Comparison of ENCODE assay signal across 26 mouse cellular contexts in the genomic region with DNA sequence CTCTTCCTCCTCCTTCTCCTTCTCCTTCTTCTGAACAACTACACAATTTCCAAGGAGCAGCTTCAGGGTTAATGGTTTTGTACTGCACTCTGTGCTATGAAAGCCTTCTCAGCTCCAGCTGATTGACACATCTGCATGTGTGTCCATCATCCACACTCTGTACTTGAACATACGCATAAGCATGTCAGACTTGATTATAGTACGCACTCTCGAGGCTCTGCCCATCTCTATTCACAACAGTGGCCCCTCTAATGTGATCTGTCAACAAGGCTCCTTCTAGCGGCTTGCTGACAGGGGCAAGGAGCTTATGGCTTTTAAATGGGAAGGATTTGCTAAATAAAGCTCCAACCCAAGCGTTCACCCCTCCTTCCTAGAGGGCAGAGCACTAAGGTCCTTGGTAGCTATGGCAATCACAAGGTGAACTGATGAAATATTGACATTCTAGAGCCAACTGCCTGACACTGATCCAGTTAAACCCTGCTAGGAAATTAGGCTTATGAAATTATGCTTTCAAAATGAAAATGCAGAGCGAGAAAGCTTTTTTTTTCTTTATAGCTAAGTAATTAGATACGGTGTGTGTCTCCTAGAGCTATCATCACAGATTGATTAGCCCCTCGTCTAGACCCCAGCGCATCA. TPM values are rescaled to one million over a fixed set of nuclear protein-coding genes. Genes with fewer than 3 reads are reported as not detected.
DNase-seq lines count a peak whose midpoint lies in the region; ATAC-seq lines count a peak whose summit lies in the region.
"Had no signal": no experiment of that assay in that cellular context is flagged by ENCODE, and none has a peak within 500 bp of the region (broad histone marks: within the 10 kb centered on the region; RNA-seq: fewer than 3 reads in every experiment).

No protein-coding gene starts in this region.

- peak; percentile 47 for DNase-seq in adrenal gland, adult 2 months
- no peak for DNase-seq in adrenal gland, postnatal 25 days
- DNase-seq in adrenal gland, postnatal 14 days: peak; percentile 31
- peak; percentile 27 for DNase-seq in retina, embryonic 14.5 days (ENCODE audit: low spot score)
- DNase-seq in spleen, postnatal 10 days (ENCODE audit: low spot score in 2 of 2): no peak
- DNase-seq in ovary, postnatal 14 days (ENCODE audit: low spot score): no peak
- DNase-seq: cerebellum, adult 9-10 months; heart, postnatal 36 days; kidney, adult 2 months; lung, postnatal 36 days; right cerebral cortex, postnatal 4 days; thymus, adult 18-20 months; thymus, postnatal 36 days had no signal

- no peaks in the 10 kb centered on the region for H3K27me3 ChIP-seq in midbrain, embryonic 13.5 days
- H3K27me3 ChIP-seq: embryonic facial prominence, embryonic 12.5 days; heart, embryonic 15.5 days; liver, embryonic 15.5 days; lung, embryonic 15.5 days; megakaryocyte, embryonic 14.5 days; neural tube, embryonic 13.5 days; stomach, embryonic 15.5 days had no signal

- 42% methylated on average over 9 of the region's 9 CpGs for WGBS in midbrain, embryonic 13.5 days

- H3K36me3 ChIP-seq in midbrain, embryonic 13.5 days: no peaks in the 10 kb centered on the region
- H3K36me3 ChIP-seq: embryonic facial prominence, embryonic 12.5 days; heart, embryonic 15.5 days; liver, embryonic 15.5 days; lung, embryonic 15.5 days; neural tube, embryonic 13.5 days; stomach, embryonic 15.5 days had no signal

- no peak overlapping the region for H3K27ac ChIP-seq in midbrain, embryonic 13.5 days
- H3K27ac ChIP-seq: embryonic facial prominence, embryonic 12.5 days; heart, embryonic 15.5 days; hindbrain, embryonic 14.5 days; kidney, postnatal 0 days; left cerebral cortex, adult 2 months; liver, embryonic 15.5 days; lung, embryonic 15.5 days; neural tube, embryonic 13.5 days; stomach, embryonic 15.5 days had no signal

- no peaks in the 10 kb centered on the region for H3K9me3 ChIP-seq in midbrain, embryonic 13.5 days
- H3K9me3 ChIP-seq: embryonic facial prominence, embryonic 12.5 days; heart, embryonic 15.5 days; liver, embryonic 15.5 days; lung, embryonic 15.5 days; neural tube, embryonic 13.5 days; stomach, embryonic 15.5 days had no signal

- H3K9ac ChIP-seq in midbrain, embryonic 13.5 days (replicated peaks): no peak overlapping the region
- H3K9ac ChIP-seq: embryonic facial prominence, embryonic 12.5 days; heart, embryonic 15.5 days; hindbrain, embryonic 14.5 days; liver, embryonic 15.5 days; lung, embryonic 15.5 days; neural tube, embryonic 13.5 days; stomach, embryonic 15.5 days had no signal

- H3K4me3 ChIP-seq in midbrain, embryonic 13.5 days (replicated peaks): no peak overlapping the region
- H3K4me3 ChIP-seq: embryonic facial prominence, embryonic 12.5 days; heart, embryonic 15.5 days; left cerebral cortex, adult 2 months; liver, embryonic 15.5 days; lung, embryonic 15.5 days; megakaryocyte, embryonic 14.5 days; myocyte; neural tube, embryonic 13.5 days; stomach, embryonic 15.5 days had no signal

- H3K4me2 ChIP-seq in midbrain, embryonic 13.5 days (replicated peaks): no peak overlapping the region
- H3K4me2 ChIP-seq: embryonic facial prominence, embryonic 12.5 days; heart, embryonic 15.5 days; hindbrain, embryonic 14.5 days; liver, embryonic 15.5 days; lung, embryonic 15.5 days; neural tube, embryonic 13.5 days; stomach, embryonic 15.5 days had no signal

- H3K4me1 ChIP-seq in midbrain, embryonic 13.5 days (replicated peaks): no peaks in the 10 kb centered on the region
- H3K4me1 ChIP-seq: embryonic facial prominence, embryonic 12.5 days; heart, embryonic 15.5 days; liver, embryonic 15.5 days; lung, embryonic 15.5 days; megakaryocyte, embryonic 14.5 days; neural tube, embryonic 13.5 days; stomach, embryonic 15.5 days had no signal

- ATAC-seq in midbrain, embryonic 13.5 days: peak; percentile 74
- ATAC-seq: activated CD4-positive, CD25-positive, alpha-beta regulatory T cell, adult 4 months had no signal

RNA-seq across cellular contexts. Expression of a gene that starts 7.0 kb away (rescaled TPM):
- 1 to 10 TPM; 6.8 to 9.2 TPM for total RNA-seq in adrenal gland, adult 2 months (2021)
- 1.6 and 2.3 TPM in 2 replicates for polyA plus RNA-seq in adrenal gland, adult 2 months (2012; rRNA removed)
- total RNA-seq in adrenal gland, postnatal 25 days (2021): 5.2 and 8.0 TPM in 2 replicates
- total RNA-seq in adrenal gland, postnatal 14 days (2021): 8.2 and 14.1 TPM in 2 replicates
- 56.7 and 61.8 TPM in 2 replicates for polyA plus RNA-seq in midbrain, embryonic 13.5 days (2015; fragmentation: Nextera tagmentation; extraction: Ambion mirVana)

Comparison
In these comparisons a context has a peak if more than half of its experiments do, and no peak if none do; other contexts are left out.
1. DNase-seq: peak in adrenal gland, adult 2 months (single experiment), adrenal gland, postnatal 14 days (single experiment) and retina, embryonic 14.5 days (single experiment); none in adrenal gland, postnatal 25 days (single experiment), spleen, postnatal 10 days (0 of 2) and ovary, postnatal 14 days (single experiment).